Mouse (Mus musculus) small intestine, adult 2 months (tissue): Measurements from ENCODE around the gene Palm2.

ENCODE experiments used
- CTCF ChIP-seq: fragments of 200-500 bp; IDR thresholded peaks from 2 replicates; pipeline ENCODE4 v1.5.1; 2012; ENCODE audit warnings: low read depth, mild to moderate bottlenecking, control low read depth, inconsistent platforms, low read length, moderate library complexity, mixed read lengths; ENCODE audit not compliant: insufficient replicate concordance, insufficient read length; ENCODE audit errors: extremely low read depth
- POLR2A ChIP-seq: fragments of 200-500 bp; IDR thresholded peaks from 2 replicates; pipeline ENCODE4 v1.6.1; 2012; ENCODE audit warnings: low read depth, mild to moderate bottlenecking, control low read depth, inconsistent platforms, low read length, moderate library complexity

- TF ChIP-seq CTCF (no peak), POLR2A (no peak)
These were observed 243.9 kb downstream of the Palm2 start for GRCm38 (mm10) chr4:57677916-57678315.
